Mouse (Mus musculus) granulocyte monocyte progenitor cell, adult 5-6 weeks (primary cell): Measurements from ENCODE around the gene Nr2c2. TPM values are rescaled to one million over a fixed set of nuclear protein-coding genes. Genes with fewer than 3 reads are reported as not detected.

ENCODE experiments used
- total RNA-seq, 2 experiments: library from RNA; stranded (forward) in 1 of 2; stranded (reverse) in 1 of 2; fragments of 200-712, 200-1000 nt in 1 of 2; fragments of >200 nt in 1 of 2; fragmentation: Nextera tagmentation in 1 of 2; gene quantifications; 2 replicates each; pipeline ENCODE4 v1.2.3; 2014 to 2017

Nr2c2 gene
- total RNA-seq, 2 experiments from 2014 or later: 44.3 to 44.6 TPM

Other genes starting within 250 kb of the Nr2c2 start
- gene Ccdc174, start 213.3 kb upstream of the Nr2c2 start, total RNA-seq (2014; fragmentation: Nextera tagmentation): 22.0 and 23.7 TPM in 2 replicates
- gene Ccdc174, start 213.3 kb upstream of the Nr2c2 start, total RNA-seq (2017): 41.2 and 63.5 TPM in 2 replicates
- not detected in 2 replicates for gene 4930590J08Rik, start 188.6 kb upstream of the Nr2c2 start, total RNA-seq (2014; fragmentation: Nextera tagmentation)
- gene 4930590J08Rik, start 188.6 kb upstream of the Nr2c2 start, total RNA-seq (2017): 0.17 and 0.67 TPM in 2 replicates
- 0.41 TPM in 1 of 2 replicates, not detected in the other for gene Fgd5, start 112.5 kb upstream of the Nr2c2 start, total RNA-seq (2014; fragmentation: Nextera tagmentation)
- not detected in 2 replicates for gene Fgd5, start 112.5 kb upstream of the Nr2c2 start, total RNA-seq (2017)
- 50.3 and 76.0 TPM in 2 replicates for gene Mrps25, start 92.6 kb downstream of the Nr2c2 start, total RNA-seq (2014; fragmentation: Nextera tagmentation)
- 55.0 and 86.6 TPM in 2 replicates for gene Mrps25, start 92.6 kb downstream of the Nr2c2 start, total RNA-seq (2017)
- 13.2 and 23.1 TPM in 2 replicates for gene Rbsn, start 123.5 kb downstream of the Nr2c2 start, total RNA-seq (2014; fragmentation: Nextera tagmentation)
- 18.9 and 19.4 TPM in 2 replicates for gene Rbsn, start 123.5 kb downstream of the Nr2c2 start, total RNA-seq (2017)
- gene Trh, start 153.3 kb downstream of the Nr2c2 start, total RNA-seq (2014; fragmentation: Nextera tagmentation): not detected in 2 replicates
- gene Trh, start 153.3 kb downstream of the Nr2c2 start, total RNA-seq (2017): not detected in 2 replicates